Mouse (Mus musculus) liver, embryonic 14.5 days (tissue): Measurements from ENCODE around the gene Ccdc34.

Experiments used
- CTCF ChIP-seq: IDR thresholded peaks from 2 replicates; pipeline ENCODE4 v1.5.1; 2016; ENCODE audit warnings: antibody characterized with exemption, low read depth, control low read depth
- EP300 ChIP-seq: IDR thresholded peaks from 2 replicates; pipeline ENCODE4 v1.6.1; 2016; ENCODE audit warnings: antibody characterized with exemption, low read depth

DNA sequence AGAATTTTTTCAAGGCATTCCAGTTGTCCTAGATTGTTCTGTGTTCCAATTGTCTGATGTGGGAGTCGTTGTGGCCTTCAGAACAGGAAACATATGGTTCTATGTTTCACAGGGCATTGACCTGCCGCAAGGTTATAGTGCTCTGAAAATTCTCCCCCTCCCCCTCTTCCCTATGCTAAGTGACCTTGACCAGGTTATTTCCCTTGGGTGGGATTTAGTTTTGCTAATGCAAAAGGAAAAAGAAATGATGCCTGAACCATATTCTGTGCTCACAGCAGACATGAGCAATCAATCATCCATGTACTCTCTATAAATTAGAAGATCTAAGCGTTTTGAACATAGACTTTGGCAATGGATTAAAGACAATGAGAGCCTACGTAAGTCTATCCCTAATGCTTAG, 186.6 kb downstream of the Ccdc34 start:
- TF ChIP-seq CTCF = no peak
- no peak for TF ChIP-seq EP300
